Mouse (Mus musculus): ENCODE measurements around the gene Pp2d1. TPM values are rescaled to one million over a fixed set of nuclear protein-coding genes. Genes with fewer than 3 reads are reported as not detected.

Pp2d1 gene
- polyA plus RNA-seq, 1 experiment from 2014 or later = 0.33 TPM

DNA sequence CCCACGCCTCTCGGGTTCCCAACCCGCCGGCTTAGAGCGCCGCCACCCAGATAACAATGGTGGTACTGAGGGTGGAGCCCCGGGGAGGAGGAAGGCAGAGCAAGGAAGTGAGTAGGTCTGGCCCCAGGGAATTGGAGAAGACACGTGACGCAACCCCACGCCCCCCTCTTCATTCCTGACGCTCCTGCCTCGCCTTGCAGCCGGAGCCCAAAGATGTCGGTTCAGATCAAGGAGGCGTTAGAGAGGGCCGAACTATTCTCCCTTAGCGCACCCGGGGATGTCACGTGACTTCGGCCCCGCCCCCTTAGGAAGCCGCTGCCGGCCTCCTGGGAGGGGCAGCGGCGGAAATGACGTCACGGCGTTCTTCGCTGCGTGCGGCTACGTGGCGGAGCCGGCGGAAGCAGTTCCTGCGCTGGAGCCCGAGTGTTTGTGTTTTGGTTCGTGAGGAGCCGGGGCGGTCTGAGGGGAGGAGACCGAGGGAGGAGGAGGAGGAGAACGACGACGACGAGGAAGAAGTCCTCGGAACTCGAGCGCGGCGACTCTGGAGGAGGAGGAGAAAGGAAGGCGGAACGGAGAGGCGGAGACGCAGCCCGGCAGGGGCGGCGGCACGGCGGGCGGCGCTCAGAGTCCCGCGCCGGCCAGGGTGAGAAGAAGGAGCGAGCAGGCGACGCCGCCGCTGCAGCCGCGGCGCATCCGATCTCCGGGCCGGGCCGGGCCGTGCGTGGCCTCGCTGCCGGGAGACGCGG lies 60.2 kb downstream of the Pp2d1 start, which contains the start of gene Rab5a:
Gene Rab5a, plus strand, starts transcription at position 377 of the 746 bp plus-strand sequence.
- WGBS (ENCODE audit: insufficient replicate concordance) = under 1% methylated on average over 77 of the region's 82 CpGs
- peaks cover 11% of the 10 kb centered on the region; the same call in 1 of the 2 replicates for H3K4me1 ChIP-seq (ENCODE audit: control insufficient read depth, insufficient read depth, low read length)

DNA sequence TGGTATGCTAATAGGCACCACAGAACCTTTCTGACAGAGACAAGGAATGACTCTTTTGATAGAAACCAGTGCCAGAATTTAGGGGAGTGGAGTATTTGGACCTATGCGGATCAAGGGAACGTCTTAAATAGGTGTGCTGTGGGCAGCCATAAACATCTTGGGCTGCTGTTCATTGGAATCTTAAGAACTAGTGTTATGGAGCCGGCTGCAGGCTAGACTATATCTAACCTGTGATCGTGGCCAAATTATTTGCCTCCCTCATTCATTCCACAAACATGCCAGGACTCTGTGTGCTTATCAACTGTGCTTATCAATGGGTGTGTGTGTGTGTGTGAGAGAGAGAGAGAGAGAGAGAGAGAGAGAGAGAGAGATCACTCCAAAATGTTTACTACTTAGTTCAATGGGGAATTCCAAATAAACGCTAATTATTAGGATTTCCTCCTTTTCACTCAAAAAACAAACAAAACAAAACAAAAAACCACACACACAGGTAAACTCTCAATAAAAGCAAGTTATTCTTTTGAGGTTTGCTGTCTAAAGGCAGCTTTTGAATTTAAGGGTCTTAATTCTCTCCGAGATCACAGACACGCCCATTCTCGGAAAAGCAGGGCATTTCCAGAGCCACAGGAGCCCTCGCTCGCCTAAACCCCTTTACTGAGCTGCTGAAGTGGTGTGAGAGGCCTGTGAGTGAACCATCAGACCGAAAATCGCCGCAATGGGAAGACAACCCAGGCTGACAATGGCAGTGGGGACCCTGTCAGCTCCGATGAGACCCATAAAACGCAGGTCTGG lies 61.0 kb downstream of the Pp2d1 start:
- no peaks in the 10 kb centered on the region for H3K9me3 ChIP-seq (replicated peaks; ENCODE audit: control insufficient read depth, low read length)
- ATAC-seq (replicated peaks; ENCODE audit: insufficient number of reproducible peaks, low FRiP score, low TSS enrichment) = no peak
- 6% methylated on average over 15 of the region's 15 CpGs for WGBS (ENCODE audit: insufficient replicate concordance)
- H3K27ac ChIP-seq (ENCODE audit: low read depth, low read length) = peak overlapping the region; percentile 98
- peak overlapping the region; percentile 72 for H3K4me2 ChIP-seq
- peak overlapping the region; percentile 98 for H3K9ac ChIP-seq (ENCODE audit: low read depth, low read length)
- no peaks in the 10 kb centered on the region for H3K27me3 ChIP-seq (ENCODE audit: control insufficient read depth, insufficient read depth, low read length)
- no peaks in the 10 kb centered on the region for H3K36me3 ChIP-seq (ENCODE audit: control insufficient read depth, insufficient read depth, low read length)
- peak overlapping the region; percentile 98 for H3K4me3 ChIP-seq (ENCODE audit: low read depth, low read length)
- peaks cover 11% of the 10 kb centered on the region; the same call in 1 of the 2 replicates for H3K4me1 ChIP-seq (ENCODE audit: control insufficient read depth, insufficient read depth, low read length)

More for the DNA sequence above, 60.2 kb downstream of the Pp2d1 start, which contains the start of gene Rab5a:
- peak within 1 kb of the TSS; percentile 98 for H3K4me3 ChIP-seq (ENCODE audit: low read depth, low read length)
- H3K27ac ChIP-seq (ENCODE audit: low read depth, low read length) = peak within 1 kb of the TSS; percentile 98
- peak within 1 kb of the TSS; percentile 89 for H3K4me2 ChIP-seq
- no peaks in the 10 kb centered on the region for H3K27me3 ChIP-seq (ENCODE audit: control insufficient read depth, insufficient read depth, low read length)
- H3K9me3 ChIP-seq (replicated peaks; ENCODE audit: control insufficient read depth, low read length) = no peaks in the 10 kb centered on the region
- H3K9ac ChIP-seq (ENCODE audit: low read depth, low read length) = peak within 1 kb of the TSS; percentile 98
- peak; percentile 93 for ATAC-seq (replicated peaks; ENCODE audit: insufficient number of reproducible peaks, low FRiP score, low TSS enrichment)
- no peaks in the 10 kb centered on the region for H3K36me3 ChIP-seq (ENCODE audit: control insufficient read depth, insufficient read depth, low read length)

DNA sequence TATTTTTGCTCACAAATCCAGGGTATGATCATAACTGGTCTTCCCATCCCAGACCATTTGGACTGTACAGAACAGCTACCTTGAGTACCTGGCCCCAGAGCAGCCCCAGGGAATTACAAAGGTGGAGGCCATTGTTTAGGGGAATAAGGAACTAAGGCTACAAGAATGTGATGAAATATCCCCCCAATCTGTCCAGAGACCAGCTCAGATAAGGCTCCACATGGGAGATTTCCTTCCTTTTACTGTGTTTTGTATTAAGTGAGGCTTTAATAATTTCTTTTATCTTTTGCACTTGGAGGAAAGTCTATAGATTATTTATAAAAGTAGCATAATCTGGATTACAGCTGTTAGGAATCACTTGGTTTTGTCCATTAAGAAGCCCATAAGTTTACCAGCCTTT lies 70.6 kb downstream of the Pp2d1 start:
- Histone ChIP-seq H3K9me3 (replicated peaks; ENCODE audit: control insufficient read depth, low read length) (no peaks in the 10 kb centered on the region), H3K4me1 (ENCODE audit: control insufficient read depth, insufficient read depth, low read length) (no peaks in the 10 kb centered on the region), H3K27me3 (ENCODE audit: control insufficient read depth, insufficient read depth, low read length) (no peaks in the 10 kb centered on the region), H3K9ac (ENCODE audit: low read depth, low read length) (no peak overlapping the region), H3K4me3 (ENCODE audit: low read depth, low read length) (no peak overlapping the region), H3K4me2 (no peak overlapping the region), H3K27ac (ENCODE audit: low read depth, low read length) (no peak overlapping the region), H3K36me3 (ENCODE audit: control insufficient read depth, insufficient read depth, low read length) (no peaks in the 10 kb centered on the region)
- ATAC-seq (replicated peaks; ENCODE audit: insufficient number of reproducible peaks, low FRiP score, low TSS enrichment) = no peak

GRCm38 (mm10) chr17:53465569-53465968 lies 73.7 kb downstream of the Pp2d1 start:
- Histone ChIP-seq H3K9ac (ENCODE audit: low read depth, low read length) (no peak overlapping the region), H3K36me3 (ENCODE audit: control insufficient read depth, insufficient read depth, low read length) (no peaks in the 10 kb centered on the region), H3K4me1 (ENCODE audit: control insufficient read depth, insufficient read depth, low read length) (no peaks in the 10 kb centered on the region), H3K4me3 (ENCODE audit: low read depth, low read length) (no peak overlapping the region), H3K9me3 (replicated peaks; ENCODE audit: control insufficient read depth, low read length) (no peaks in the 10 kb centered on the region), H3K27ac (ENCODE audit: low read depth, low read length) (no peak overlapping the region), H3K4me2 (no peak overlapping the region), H3K27me3 (ENCODE audit: control insufficient read depth, insufficient read depth, low read length) (no peaks in the 10 kb centered on the region)
- 46% methylated on average over 4 of the region's 4 CpGs for WGBS (ENCODE audit: insufficient replicate concordance)
- ATAC-seq (replicated peaks; ENCODE audit: insufficient number of reproducible peaks, low FRiP score, low TSS enrichment) = no peak

GRCm38 (mm10) chr17:53463496-53463840 lies 75.8 kb downstream of the Pp2d1 start:
- 21% methylated on average over 8 of the region's 9 CpGs for WGBS (ENCODE audit: insufficient replicate concordance)
- H3K4me2 ChIP-seq = peak overlapping the region; percentile 76

DNA sequence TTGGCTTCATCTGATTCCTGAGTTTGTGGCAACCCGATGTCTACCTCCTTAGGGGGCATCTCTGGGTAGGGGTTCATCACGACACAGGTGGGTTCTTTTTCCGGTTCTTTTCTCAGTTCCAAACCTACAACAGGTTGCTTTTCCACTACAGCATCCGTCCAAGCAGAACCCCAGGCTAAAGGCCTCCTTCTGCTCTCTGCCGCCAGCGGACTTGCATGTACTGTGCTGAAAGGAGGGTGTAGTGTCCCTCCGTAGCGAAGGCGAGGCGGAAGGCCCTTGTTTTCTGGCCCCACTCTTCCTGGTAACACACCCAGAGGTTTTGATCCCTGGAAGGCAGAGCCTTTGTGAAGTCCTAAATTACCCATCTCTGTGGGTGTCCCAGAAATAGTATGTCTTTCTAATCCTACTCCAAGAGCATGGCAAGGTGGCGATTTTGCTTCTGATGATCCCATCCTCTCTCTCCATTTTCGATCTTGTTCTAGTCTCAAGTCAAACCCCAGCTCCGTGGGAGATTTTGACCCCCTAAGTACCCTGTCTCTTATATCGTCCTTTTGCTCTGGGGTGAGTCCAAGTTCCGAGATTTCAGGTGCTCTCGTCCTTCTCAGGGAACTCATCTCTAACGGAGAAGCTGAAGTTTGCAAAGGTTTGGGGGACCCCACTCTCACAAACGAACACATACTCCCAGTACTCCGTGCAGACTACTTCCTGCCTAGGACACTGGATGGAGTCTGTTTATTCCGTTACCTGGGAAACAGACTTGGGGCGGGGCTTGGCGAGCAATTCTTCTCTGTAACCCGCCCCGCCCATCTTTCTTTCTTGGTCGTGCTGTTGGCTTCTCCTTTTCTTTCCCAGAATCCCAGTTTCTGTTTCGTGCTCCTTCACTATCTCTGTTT lies 76.4 kb downstream of the Pp2d1 start, which contains the start of gene Efhb:
Gene Efhb, minus strand, starts transcription at position 719 of the 893 bp plus-strand sequence.
- no peaks in the 10 kb centered on the region for H3K36me3 ChIP-seq (ENCODE audit: control insufficient read depth, insufficient read depth, low read length)
- 19% methylated on average over 26 of the region's 26 CpGs for WGBS (ENCODE audit: insufficient replicate concordance)

More at GRCm38 (mm10) chr17:53463496-53463840, 75.8 kb downstream of the Pp2d1 start:
- peak overlapping the region; percentile 66 for H3K9ac ChIP-seq (ENCODE audit: low read depth, low read length)
- 0 out of 2 replicates have a peak, but pooled peaks have one; percentile 28 for ATAC-seq (replicated peaks; ENCODE audit: insufficient number of reproducible peaks, low FRiP score, low TSS enrichment)
- H3K27ac ChIP-seq (ENCODE audit: low read depth, low read length) = no peak overlapping the region
- no peaks in the 10 kb centered on the region for H3K27me3 ChIP-seq (ENCODE audit: control insufficient read depth, insufficient read depth, low read length)
- peak overlapping the region; percentile 49 for H3K4me3 ChIP-seq (ENCODE audit: low read depth, low read length)
- H3K4me1 ChIP-seq (ENCODE audit: control insufficient read depth, insufficient read depth, low read length) = no peaks in the 10 kb centered on the region
- no peaks in the 10 kb centered on the region for H3K9me3 ChIP-seq (replicated peaks; ENCODE audit: control insufficient read depth, low read length)
- no peaks in the 10 kb centered on the region for H3K36me3 ChIP-seq (ENCODE audit: control insufficient read depth, insufficient read depth, low read length)

More for the DNA sequence above, 76.4 kb downstream of the Pp2d1 start, which contains the start of gene Efhb:
- H3K4me2 ChIP-seq = peak within 1 kb of the TSS; percentile 76
- H3K27ac ChIP-seq (ENCODE audit: low read depth, low read length) = no peak within 1 kb of the TSS
- H3K4me3 ChIP-seq (ENCODE audit: low read depth, low read length) = peak within 1 kb of the TSS; percentile 49
- H3K9me3 ChIP-seq (replicated peaks; ENCODE audit: control insufficient read depth, low read length) = no peaks in the 10 kb centered on the region; the same call in 1 of the 2 replicates
- no peaks in the 10 kb centered on the region for H3K27me3 ChIP-seq (ENCODE audit: control insufficient read depth, insufficient read depth, low read length)
- peak; percentile 86 for ATAC-seq (replicated peaks; ENCODE audit: insufficient number of reproducible peaks, low FRiP score, low TSS enrichment)
- no peaks in the 10 kb centered on the region for H3K4me1 ChIP-seq (ENCODE audit: control insufficient read depth, insufficient read depth, low read length)
- peak within 1 kb of the TSS; percentile 66 for H3K9ac ChIP-seq (ENCODE audit: low read depth, low read length)
